Mouse (Mus musculus) cortical plate, adult 2 months (tissue): ENCODE measurements around the gene Nos2. TPM values are rescaled to one million over a fixed set of nuclear protein-coding genes. Genes with fewer than 3 reads are reported as not detected.
"Not testable (repeated sequence)": the region's sequence is repeated elsewhere in the genome, so short reads cannot be mapped to it uniquely, and the experiment has no call there.

ENCODE experiments used
- H3K27ac ChIP-seq: fragments of 200-500 bp; 2 replicates; pipeline ENCODE4 v1.5.1; 2012; ENCODE audit warnings: low read length, control low read depth, inconsistent platforms; ENCODE audit not compliant: insufficient read depth
- H3K4me1 ChIP-seq: fragments of 200-500 bp; 2 replicates; pipeline ENCODE4 v1.6.1; 2011; ENCODE audit warnings: low read length; ENCODE audit not compliant: control insufficient read depth, insufficient read depth
- H3K4me3 ChIP-seq: fragments of 200-500 bp; 2 replicates; pipeline ENCODE4 v1.5.1; 2011; ENCODE audit warnings: mild to moderate bottlenecking, low read length, control low read depth; ENCODE audit not compliant: insufficient read depth
- CTCF ChIP-seq: fragments of 200-500 bp; IDR thresholded peaks from 2 replicates; pipeline ENCODE4 v1.5.1; 2011; ENCODE audit warnings: mild to moderate bottlenecking, control low read depth, low read length; ENCODE audit not compliant: insufficient read depth; ENCODE audit errors: extremely low read depth
- POLR2A ChIP-seq: fragments of 200-500 bp; IDR thresholded peaks from 2 replicates; pipeline ENCODE4 v1.6.1; 2011; ENCODE audit warnings: mild to moderate bottlenecking, low read length, control low read depth; ENCODE audit not compliant: insufficient read depth; ENCODE audit errors: extremely low read depth
- polyA plus RNA-seq: library from polyadenylated mRNA; depleted of rRNA; stranded (reverse); fragments of >200 nt; gene quantifications from 2 replicates; pipeline ENCODE4 v1.2.3, GENCODE M21; 2012

Gene Nos2
- polyA plus RNA-seq, 1 experiment = 0.69 TPM

GRCm38 (mm10) chr11:78985505-78985904 lies 64.9 kb downstream of the Nos2 start:
- no peak overlapping the region for H3K4me3 ChIP-seq
- H3K4me1 ChIP-seq = no peaks in the 10 kb centered on the region
- H3K27ac ChIP-seq = no peak overlapping the region
- TF ChIP-seq POLR2A = no peak
- TF ChIP-seq CTCF = no peak

- Histone ChIP-seq H3K27ac (no peak overlapping the region), H3K4me1 (no peaks in the 10 kb centered on the region), H3K4me3 (no peak overlapping the region)
- TF ChIP-seq POLR2A = no peak
- no peak for TF ChIP-seq CTCF
These were observed 65.9 kb downstream of the Nos2 start for GRCm38 (mm10) chr11:78986311-78987002.

- not testable (repeated sequence) for H3K4me3 ChIP-seq, H3K27ac ChIP-seq, H3K4me1 ChIP-seq
These were observed 68.6 kb downstream of the Nos2 start for GRCm38 (mm10) chr11:78989206-78989605.

GRCm38 (mm10) chr11:78990096-78990495 lies 69.5 kb downstream of the Nos2 start:
- TF ChIP-seq CTCF (no peak), POLR2A (no peak)
- Histone ChIP-seq H3K27ac (no peak overlapping the region), H3K4me3 (no peak overlapping the region), H3K4me1 (no peaks in the 10 kb centered on the region)

GRCm38 (mm10) chr11:78990875-78991543 lies 70.4 kb downstream of the Nos2 start:
- H3K27ac ChIP-seq, H3K4me3 ChIP-seq, H3K4me1 ChIP-seq: not testable (repeated sequence)

GRCm38 (mm10) chr11:78999118-78999517 lies 78.5 kb downstream of the Nos2 start:
- no peak overlapping the region for H3K4me3 ChIP-seq
- H3K4me1 ChIP-seq = no peaks in the 10 kb centered on the region
- no peak overlapping the region for H3K27ac ChIP-seq
- TF ChIP-seq CTCF (no peak), POLR2A (no peak)

GRCm38 (mm10) chr11:79001871-79002270 lies 81.3 kb downstream of the Nos2 start:
- H3K4me3 ChIP-seq = no peak overlapping the region
- no peak for TF ChIP-seq CTCF
- TF ChIP-seq POLR2A = no peak
- H3K4me1 ChIP-seq = no peaks in the 10 kb centered on the region
- H3K27ac ChIP-seq = no peak overlapping the region

GRCm38 (mm10) chr11:79002551-79002951 lies 82.0 kb downstream of the Nos2 start:
- no peak overlapping the region for H3K27ac ChIP-seq
- no peaks in the 10 kb centered on the region for H3K4me1 ChIP-seq
- H3K4me3 ChIP-seq = no peak overlapping the region
- TF ChIP-seq POLR2A (no peak), CTCF (no peak)

GRCm38 (mm10) chr11:79003053-79003768 lies 82.6 kb downstream of the Nos2 start:
- no peak overlapping the region for H3K27ac ChIP-seq
- TF ChIP-seq CTCF (no peak), POLR2A (no peak)
- no peaks in the 10 kb centered on the region for H3K4me1 ChIP-seq
- H3K4me3 ChIP-seq = no peak overlapping the region

- Histone ChIP-seq H3K27ac (no peak overlapping the region), H3K4me3 (no peak overlapping the region), H3K4me1 (no peaks in the 10 kb centered on the region)
- no peak for TF ChIP-seq CTCF
- TF ChIP-seq POLR2A = no peak
These were observed 83.4 kb downstream of the Nos2 start for GRCm38 (mm10) chr11:79003769-79004638.
